7 mouse cellular contexts compared by ENCODE assay signal in genomic region chr15:25624263-25624662, GRCm38 (mm10). TPM values are rescaled to one million over a fixed set of nuclear protein-coding genes. Genes with fewer than 3 reads are reported as not detected.
DNase-seq lines count a peak whose midpoint lies in the region; ATAC-seq and TF ChIP-seq lines count a peak whose summit lies in the region.

No protein-coding gene starts in this region.

- no peaks in the 10 kb centered on the region for H3K27me3 ChIP-seq in Patski

- POLR2A ChIA-PET in Patski (lab: Charles Lee): interaction anchor here (1.7 kb wide), 1 partner anchor 12 kb away, joined by 5 read pairs; no protein-coding TSS in a partner anchor

- DNase-seq in CD8-positive naive resting alpha-beta T cell, adult 2 months (ENCODE audit: low read depth in 2 of 2, low spot score in 2 of 2): peak; percentile 44 to 63
- DNase-seq in Patski (ENCODE audit: low read depth, low spot score): no peak
- DNase-seq in forelimb bud, embryonic 11.5 days (ENCODE audit: low read depth, low spot score): peak; percentile 45
- peak; percentile 70 to 71 for DNase-seq in kidney, adult 8-10 months
- DNase-seq in lung, postnatal 10 days: peak; percentile 81
- DNase-seq in testis, postnatal 14 days (ENCODE audit: low spot score): peak; percentile 28
- no peak for DNase-seq in right cerebral cortex, postnatal 4 days

- peak; percentile 84 for TF ChIP-seq CTCF in Patski (IDR thresholded peaks at IDR 0.05)

- CTCF ChIA-PET in Patski (lab: Charles Lee): interaction anchor here (0.9 to 2.0 kb wide), 3 partner anchors 20 to 183 kb away, joined by 3 to 5 read pairs (median 3); no protein-coding TSS in a partner anchor

- no peak for ATAC-seq in Patski

- in situ Hi-C loops in Patski (cut with MboI; ENCODE audit: low pct_unique_long_range_greater_than_20kb): loop anchor here (10.0 kb wide), 2 partner anchors 139 to 171 kb away; no protein-coding TSS in a partner anchor

RNA-seq across cellular contexts. Expression of gene Myo10, which starts 1.9 kb away (rescaled TPM):
- 30.3 TPM for polyA plus RNA-seq in Patski (2021)

Comparison
In these comparisons a context has a peak if more than half of its experiments do, and no peak if none do; other contexts are left out.
1. DNase-seq: peak in CD8-positive naive resting alpha-beta T cell, adult 2 months (2 of 2), forelimb bud, embryonic 11.5 days (single experiment), kidney, adult 8-10 months (2 of 2), lung, postnatal 10 days (single experiment) and testis, postnatal 14 days (single experiment); none in Patski (single experiment) and right cerebral cortex, postnatal 4 days (single experiment).